Mouse (Mus musculus): ENCODE results near the gene Trim59. TPM values are rescaled to one million over a fixed set of nuclear protein-coding genes. Genes with fewer than 3 reads are reported as not detected.
A peak's percentile ranks its signal among the peaks of the same experiment; 100 is the strongest.

Gene Trim59
- polyA plus RNA-seq (2014; fragmentation: Nextera tagmentation; extraction: Ambion mirVana): 72.4 and 82.6 TPM in 2 replicates

GRCm38 (mm10) chr3:69044645-69045399 is at the start of gene Trim59:
Gene Trim59 (minus strand): TSS chr3:69044755.
- Histone ChIP-seq H3K4me3 (ENCODE audit: low read depth, low read length) (peak within 1 kb of the TSS; percentile 88), H3K4me2 (ENCODE audit: low read length) (peak within 1 kb of the TSS; percentile 70), H3K27me3 (replicated peaks; ENCODE audit: control insufficient read depth, insufficient read depth, low read length) (no peaks in the 10 kb centered on the region), H3K36me3 (ENCODE audit: control insufficient read depth, insufficient read depth, low read length) (peaks cover 11% of the 10 kb centered on the region), H3K27ac (ENCODE audit: low read depth, low read length) (peak within 1 kb of the TSS; percentile 91), H3K9me3 (replicated peaks; ENCODE audit: control insufficient read depth, low read length) (no peaks in the 10 kb centered on the region), H3K4me1 (ENCODE audit: control insufficient read depth, insufficient read depth, low read length) (peaks cover 13% of the 10 kb centered on the region), H3K9ac (ENCODE audit: low read length) (peak within 1 kb of the TSS; percentile 95)
- under 1% methylated on average over 75 of the region's 80 CpGs for WGBS
- DNase-seq (ENCODE audit: low spot score) (peak; percentile 97), ATAC-seq (peak; percentile 98)

GRCm38 (mm10) chr3:69064005-69064404 is 19.4 kb upstream of the Trim59 start:
- DNase-seq (ENCODE audit: low spot score) (peak; percentile 60), ATAC-seq (no peak)
- Histone ChIP-seq H3K4me3 (ENCODE audit: low read depth, low read length) (no peak overlapping the region), H3K27me3 (replicated peaks; ENCODE audit: control insufficient read depth, insufficient read depth, low read length) (no peaks in the 10 kb centered on the region), H3K27ac (ENCODE audit: low read depth, low read length) (no peak overlapping the region), H3K9ac (ENCODE audit: low read length) (no peak overlapping the region), H3K9me3 (replicated peaks; ENCODE audit: control insufficient read depth, low read length) (no peaks in the 10 kb centered on the region), H3K4me2 (ENCODE audit: low read length) (no peak overlapping the region), H3K4me1 (ENCODE audit: control insufficient read depth, insufficient read depth, low read length) (no peaks in the 10 kb centered on the region), H3K36me3 (ENCODE audit: control insufficient read depth, insufficient read depth, low read length) (no peaks in the 10 kb centered on the region)
- 60% methylated on average over 1 of the region's 1 CpGs for WGBS

- no peak for ATAC-seq
- Histone ChIP-seq H3K9ac (ENCODE audit: low read length) (no peak overlapping the region), H3K4me1 (ENCODE audit: control insufficient read depth, insufficient read depth, low read length) (no peaks in the 10 kb centered on the region), H3K4me2 (ENCODE audit: low read length) (no peak overlapping the region), H3K27me3 (replicated peaks; ENCODE audit: control insufficient read depth, insufficient read depth, low read length) (no peaks in the 10 kb centered on the region), H3K27ac (ENCODE audit: low read depth, low read length) (no peak overlapping the region), H3K4me3 (ENCODE audit: low read depth, low read length) (no peak overlapping the region), H3K36me3 (ENCODE audit: control insufficient read depth, insufficient read depth, low read length) (no peaks in the 10 kb centered on the region), H3K9me3 (replicated peaks; ENCODE audit: control insufficient read depth, low read length) (no peaks in the 10 kb centered on the region)
- DNase-seq (ENCODE audit: low spot score): no peak
- WGBS: 87% methylated on average over 1 of the region's 1 CpGs
These were observed 18.2 kb upstream of the Trim59 start for GRCm38 (mm10) chr3:69062764-69063163.

GRCm38 (mm10) chr3:69060672-69061071 is 16.1 kb upstream of the Trim59 start:
- Histone ChIP-seq H3K36me3 (ENCODE audit: control insufficient read depth, insufficient read depth, low read length) (no peaks in the 10 kb centered on the region), H3K9ac (ENCODE audit: low read length) (no peak overlapping the region), H3K4me3 (ENCODE audit: low read depth, low read length) (no peak overlapping the region), H3K4me2 (ENCODE audit: low read length) (no peak overlapping the region), H3K27me3 (replicated peaks; ENCODE audit: control insufficient read depth, insufficient read depth, low read length) (no peaks in the 10 kb centered on the region), H3K4me1 (ENCODE audit: control insufficient read depth, insufficient read depth, low read length) (no peaks in the 10 kb centered on the region), H3K9me3 (replicated peaks; ENCODE audit: control insufficient read depth, low read length) (no peaks in the 10 kb centered on the region), H3K27ac (ENCODE audit: low read depth, low read length) (no peak overlapping the region)
- no peak for DNase-seq (ENCODE audit: low spot score)
- no peak for ATAC-seq
- 97% methylated on average over 4 of the region's 4 CpGs for WGBS

DNA sequence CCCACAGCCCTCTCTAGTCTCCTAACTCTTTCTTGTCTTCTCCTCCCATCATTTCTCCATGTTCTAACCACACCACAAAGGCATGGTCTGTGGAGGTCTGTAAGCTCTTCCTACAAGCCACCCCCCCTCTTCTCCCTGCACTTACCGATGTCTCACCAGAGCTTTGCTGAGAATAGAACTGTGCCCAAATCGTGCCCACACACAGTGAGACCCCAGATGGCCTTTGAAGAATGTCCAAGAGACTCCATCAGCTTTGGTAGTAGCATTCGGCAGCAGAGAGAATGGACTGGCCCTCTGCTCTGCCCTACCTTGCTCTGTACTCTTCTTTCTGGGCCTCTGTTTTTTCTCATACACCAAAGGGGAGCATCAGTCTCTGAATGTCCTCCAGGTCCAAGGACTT is 11.3 kb upstream of the Trim59 start:
- H3K4me3 ChIP-seq (ENCODE audit: low read depth, low read length): no peak overlapping the region
- no peaks in the 10 kb centered on the region for H3K9me3 ChIP-seq (replicated peaks; ENCODE audit: control insufficient read depth, low read length)
- H3K27me3 ChIP-seq (replicated peaks; ENCODE audit: control insufficient read depth, insufficient read depth, low read length): no peaks in the 10 kb centered on the region
- H3K4me1 ChIP-seq (ENCODE audit: control insufficient read depth, insufficient read depth, low read length): no peaks in the 10 kb centered on the region
- H3K4me2 ChIP-seq (ENCODE audit: low read length): no peak overlapping the region
- WGBS: 89% methylated on average over 3 of the region's 3 CpGs
- DNase-seq (ENCODE audit: low spot score): no peak
- no peaks in the 10 kb centered on the region for H3K36me3 ChIP-seq (ENCODE audit: control insufficient read depth, insufficient read depth, low read length)
- no peak for ATAC-seq
- no peak overlapping the region for H3K27ac ChIP-seq (ENCODE audit: low read depth, low read length)
- no peak overlapping the region for H3K9ac ChIP-seq (ENCODE audit: low read length)

DNA sequence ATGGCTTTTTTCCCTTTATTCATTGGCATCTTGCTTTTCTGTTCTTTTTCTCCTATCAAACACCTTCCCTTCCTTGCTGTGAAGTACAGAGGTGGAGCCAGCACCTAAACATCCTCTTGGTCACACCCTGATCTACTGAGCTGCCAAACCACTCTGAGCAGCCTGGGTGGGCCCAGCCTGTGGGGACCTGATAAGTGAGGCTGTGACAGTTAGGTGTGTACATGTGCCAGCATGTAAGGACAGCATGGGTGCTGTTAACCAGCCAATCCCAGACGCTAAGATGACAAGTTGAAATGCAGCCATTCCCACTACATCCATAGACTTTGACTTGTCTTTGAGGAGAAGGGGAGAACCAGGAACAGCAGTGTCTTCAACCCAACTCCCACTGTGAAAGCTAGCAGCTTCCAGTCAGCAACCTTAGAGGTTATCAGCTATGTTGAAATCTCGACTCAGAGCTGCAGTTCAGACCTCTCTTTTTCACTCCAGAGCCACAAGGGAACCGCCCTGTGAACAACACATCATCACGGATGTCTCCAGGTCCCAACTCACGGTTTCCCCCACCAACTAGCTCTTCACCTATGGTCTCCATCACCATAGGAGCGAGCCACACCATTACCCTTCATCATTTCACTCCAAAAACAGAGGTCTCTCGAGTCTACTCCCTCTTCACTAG is 10.3 kb upstream of the Trim59 start:
- no peaks in the 10 kb centered on the region for H3K36me3 ChIP-seq (ENCODE audit: control insufficient read depth, insufficient read depth, low read length)
- no peak overlapping the region for H3K4me2 ChIP-seq (ENCODE audit: low read length)

GRCm38 (mm10) chr3:69051894-69052293 is 7.3 kb upstream of the Trim59 start:
- Histone ChIP-seq H3K9ac (ENCODE audit: low read length) (no peak overlapping the region), H3K27me3 (replicated peaks; ENCODE audit: control insufficient read depth, insufficient read depth, low read length) (no peaks in the 10 kb centered on the region), H3K27ac (ENCODE audit: low read depth, low read length) (no peak overlapping the region), H3K4me2 (ENCODE audit: low read length) (no peak overlapping the region), H3K4me1 (ENCODE audit: control insufficient read depth, insufficient read depth, low read length) (no peaks in the 10 kb centered on the region), H3K4me3 (ENCODE audit: low read depth, low read length) (no peak overlapping the region), H3K36me3 (ENCODE audit: control insufficient read depth, insufficient read depth, low read length) (no peaks in the 10 kb centered on the region), H3K9me3 (replicated peaks; ENCODE audit: control insufficient read depth, low read length) (no peaks in the 10 kb centered on the region)
- 92% methylated on average over 11 of the region's 11 CpGs for WGBS
- DNase-seq (ENCODE audit: low spot score) (no peak), ATAC-seq (no peak)

More for the DNA sequence above, 10.3 kb upstream of the Trim59 start:
- 90% methylated on average over 7 of the region's 7 CpGs for WGBS
- H3K27me3 ChIP-seq (replicated peaks; ENCODE audit: control insufficient read depth, insufficient read depth, low read length): no peaks in the 10 kb centered on the region
- no peaks in the 10 kb centered on the region for H3K9me3 ChIP-seq (replicated peaks; ENCODE audit: control insufficient read depth, low read length)
- no peaks in the 10 kb centered on the region for H3K4me1 ChIP-seq (ENCODE audit: control insufficient read depth, insufficient read depth, low read length)
- DNase-seq (ENCODE audit: low spot score) (no peak), ATAC-seq (no peak)
- H3K4me3 ChIP-seq (ENCODE audit: low read depth, low read length): no peak overlapping the region
- no peak overlapping the region for H3K9ac ChIP-seq (ENCODE audit: low read length)
- no peak overlapping the region for H3K27ac ChIP-seq (ENCODE audit: low read depth, low read length)

GRCm38 (mm10) chr3:69049011-69049410 is 4.5 kb upstream of the Trim59 start:
- WGBS: 76% methylated on average over 6 of the region's 6 CpGs
- H3K27ac ChIP-seq (ENCODE audit: low read depth, low read length): no peak overlapping the region
- H3K27me3 ChIP-seq (replicated peaks; ENCODE audit: control insufficient read depth, insufficient read depth, low read length): no peaks in the 10 kb centered on the region
- H3K4me3 ChIP-seq (ENCODE audit: low read depth, low read length): no peak overlapping the region
- DNase-seq (ENCODE audit: low spot score) (no peak), ATAC-seq (no peak)
- H3K9ac ChIP-seq (ENCODE audit: low read length): no peak overlapping the region
- no peak overlapping the region for H3K4me2 ChIP-seq (ENCODE audit: low read length)
- H3K4me1 ChIP-seq (ENCODE audit: control insufficient read depth, insufficient read depth, low read length): peaks cover 8% of the 10 kb centered on the region
- no peaks in the 10 kb centered on the region for H3K9me3 ChIP-seq (replicated peaks; ENCODE audit: control insufficient read depth, low read length)
- no peaks in the 10 kb centered on the region for H3K36me3 ChIP-seq (ENCODE audit: control insufficient read depth, insufficient read depth, low read length)

- no peak overlapping the region for H3K27ac ChIP-seq (ENCODE audit: low read depth, low read length)
- 0 out of 2 replicates have a peak, but pooled peaks cover 3% of the 10 kb centered on the region for H3K36me3 ChIP-seq (ENCODE audit: control insufficient read depth, insufficient read depth, low read length)
- H3K4me3 ChIP-seq (ENCODE audit: low read depth, low read length): no peak overlapping the region
- 78% methylated on average over 4 of the region's 4 CpGs for WGBS
- H3K9me3 ChIP-seq (replicated peaks; ENCODE audit: control insufficient read depth, low read length): no peaks in the 10 kb centered on the region
- H3K9ac ChIP-seq (ENCODE audit: low read length): no peak overlapping the region
- no peak for ATAC-seq
- no peak for DNase-seq (ENCODE audit: low spot score)
- H3K27me3 ChIP-seq (replicated peaks; ENCODE audit: control insufficient read depth, insufficient read depth, low read length): no peaks in the 10 kb centered on the region
- H3K4me1 ChIP-seq (ENCODE audit: control insufficient read depth, insufficient read depth, low read length): peaks cover 11% of the 10 kb centered on the region
- H3K4me2 ChIP-seq (ENCODE audit: low read length): no peak overlapping the region
These were observed 3.1 kb upstream of the Trim59 start for GRCm38 (mm10) chr3:69047684-69048083.
